21 mouse cellular contexts compared by ENCODE assay signal in genomic region chr12:105903072-105903471, GRCm38 (mm10).
A peak's percentile ranks its signal among the peaks of the same experiment; 100 is the strongest.
DNase-seq lines count a peak whose midpoint lies in the region; ATAC-seq and TF ChIP-seq lines count a peak whose summit lies in the region.
"Had no signal": no experiment of that assay in that cellular context is flagged by ENCODE, and none has a peak within 500 bp of the region (broad histone marks: within the 10 kb centered on the region; RNA-seq: fewer than 3 reads in every experiment).

No protein-coding gene starts in this region.

- H3K4me2 ChIP-seq in kidney, postnatal 0 days (ENCODE audit: low read length), result no peak overlapping the region
- H3K4me2 ChIP-seq in kidney, embryonic 15.5 days, result no peak overlapping the region
- H3K4me2 ChIP-seq: liver, embryonic 15.5 days; neural tube, embryonic 15.5 days had no signal

- H3K27me3 ChIP-seq in kidney, postnatal 0 days (ENCODE audit: insufficient read depth, low read length), result no peaks in the 10 kb centered on the region
- H3K27me3 ChIP-seq in kidney, embryonic 15.5 days, result no peaks in the 10 kb centered on the region
- no peaks in the 10 kb centered on the region for H3K27me3 ChIP-seq in MEL (ENCODE audit: control insufficient read depth in 1 of 2, insufficient read depth in 2 of 2, low read length in 2 of 2)
- H3K27me3 ChIP-seq: liver, embryonic 15.5 days; neural tube, embryonic 15.5 days had no signal

- H3K4me3 ChIP-seq in kidney, postnatal 0 days (replicated peaks; ENCODE audit: low read depth, low read length), result no peak overlapping the region
- no peak overlapping the region for H3K4me3 ChIP-seq in kidney, embryonic 15.5 days (replicated peaks)
- no peak overlapping the region for H3K4me3 ChIP-seq in MEL (ENCODE audit: control insufficient read depth in 1 of 2, insufficient read depth in 1 of 2, low read depth in 2 of 2, low read length in 2 of 2)
- H3K4me3 ChIP-seq: heart, embryonic 10.5 days; liver, embryonic 15.5 days; neural tube, embryonic 15.5 days had no signal

- no peak for TF ChIP-seq EP300 in MEL (IDR thresholded peaks at IDR 0.05; ENCODE audit: low read depth in 1 of 2, low read length in 2 of 2)

- no peaks in the 10 kb centered on the region for H3K9me3 ChIP-seq in kidney, postnatal 0 days (replicated peaks; ENCODE audit: low read length)
- peaks cover 4% of the 10 kb centered on the region; the same call in 1 of the 2 replicates for H3K9me3 ChIP-seq in kidney, embryonic 15.5 days (replicated peaks)
- no peaks in the 10 kb centered on the region for H3K9me3 ChIP-seq in MEL (replicated peaks; ENCODE audit: insufficient read depth, low read length)
- H3K9me3 ChIP-seq: liver, embryonic 15.5 days; neural tube, embryonic 15.5 days had no signal

- WGBS in kidney, postnatal 0 days, result 63% methylated on average over 8 of the region's 8 CpGs
- WGBS in kidney, embryonic 15.5 days, result 56% methylated on average over 8 of the region's 8 CpGs

- H3K9ac ChIP-seq in kidney, postnatal 0 days (ENCODE audit: low read depth, low read length), result no peak overlapping the region
- H3K9ac ChIP-seq in kidney, embryonic 15.5 days, result no peak overlapping the region
- no peak overlapping the region for H3K9ac ChIP-seq in MEL (ENCODE audit: control insufficient read depth, low read depth, low read length, poor library complexity, severe bottlenecking)
- H3K9ac ChIP-seq: liver, embryonic 15.5 days; neural tube, embryonic 15.5 days had no signal

- no peaks in the 10 kb centered on the region for H3K4me1 ChIP-seq in kidney, postnatal 0 days (replicated peaks; ENCODE audit: insufficient read depth, low read length)
- no peaks in the 10 kb centered on the region for H3K4me1 ChIP-seq in kidney, embryonic 15.5 days
- peaks cover 4 to 18% of the 10 kb centered on the region in 2 experiments; a peak in 3 of 4 replicates for H3K4me1 ChIP-seq in MEL (ENCODE audit: control insufficient read depth in 1 of 2, insufficient read depth in 2 of 2, low read length in 2 of 2)

- no peaks in the 10 kb centered on the region for H3K36me3 ChIP-seq in kidney, postnatal 0 days (ENCODE audit: insufficient read depth, low read length)
- no peaks in the 10 kb centered on the region for H3K36me3 ChIP-seq in kidney, embryonic 15.5 days
- peaks cover 0 to 10% of the 10 kb centered on the region in 2 experiments; a peak in 2 of 4 replicates for H3K36me3 ChIP-seq in MEL (ENCODE audit: control insufficient read depth in 1 of 2, insufficient read depth in 2 of 2, low read length in 2 of 2)
- H3K36me3 ChIP-seq: heart, embryonic 10.5 days; liver, embryonic 15.5 days; neural tube, embryonic 15.5 days had no signal

- TF ChIP-seq RAD21 in MEL (IDR thresholded peaks at IDR 0.05; ENCODE audit: low read depth, low read length), result no peak

- TF ChIP-seq POLR2A in MEL (IDR thresholded peaks at IDR 0.05; ENCODE audit: control insufficient read depth in 1 of 2, insufficient read depth in 1 of 2, low read depth in 1 of 2, low read length in 2 of 2, poor library complexity in 1 of 2), result no peak

- DNase-seq in kidney, postnatal 0 days (ENCODE audit: low spot score), result no peak
- peak; percentile 44 for DNase-seq in A20 (ENCODE audit: low read depth, low spot score)
- DNase-seq in MEL (ENCODE audit: low read depth, low spot score), result peak; percentile 28
- DNase-seq in embryo, embryonic 11 days, result peak; percentile 50
- DNase-seq in left cerebral cortex, postnatal 25 days (ENCODE audit: low spot score in 2 of 2), result no peak
- no peak for DNase-seq in layer of hippocampus, adult 18-20 months (ENCODE audit: low spot score in 2 of 2)
- no peak for DNase-seq in right cerebral cortex, postnatal 4 days
- DNase-seq: adrenal gland, postnatal 14 days; cerebellum, postnatal 25 days; gastrocnemius, postnatal 10 days; heart, postnatal 36 days; kidney, adult 9 months; layer of hippocampus, adult 9-11 months; right cerebral cortex, postnatal 25 days; thymus, postnatal 25 days had no signal

- intact Hi-C loops in left cerebral cortex, postnatal 25 days (cut with DNase I), result no loop called here

- no peak; the same call in 1 of the 2 replicates for ATAC-seq in kidney, postnatal 0 days (replicated peaks; ENCODE audit: low FRiP score, low read depth)
- ATAC-seq in kidney, embryonic 15.5 days (replicated peaks; ENCODE audit: low FRiP score), result no peak
- ATAC-seq: forebrain, embryonic 16.5 days had no signal

- H3K27ac ChIP-seq in kidney, postnatal 0 days, result no peak overlapping the region
- no peak overlapping the region for H3K27ac ChIP-seq in kidney, embryonic 15.5 days
- no peak overlapping the region for H3K27ac ChIP-seq in MEL (ENCODE audit: control insufficient read depth, low read depth, low read length)
- H3K27ac ChIP-seq: heart, embryonic 10.5 days; hindbrain, postnatal 0 days; liver, embryonic 15.5 days; neural tube, embryonic 15.5 days had no signal

- no peaks in the 10 kb centered on the region for H3K79me2 ChIP-seq in MEL (ENCODE audit: control insufficient read depth, insufficient read depth, low read length, poor library complexity)

- peak; percentile 20; the same call in 1 of the 2 replicates for TF ChIP-seq CTCF in kidney, postnatal 0 days (IDR thresholded peaks at IDR 0.05; ENCODE audit: low read depth)
- TF ChIP-seq CTCF in MEL (IDR thresholded peaks at IDR 0.05 in 2 of 3, conservative IDR thresholded peaks at IDR 0.05 in 1 of 3; ENCODE audit: control insufficient read depth in 1 of 3, insufficient read depth in 1 of 3, low read depth in 2 of 3, low read length in 3 of 3, poor library complexity in 1 of 3, severe bottlenecking in 1 of 3), result peak in 1 of 3 experiments; percentile 15; a peak in 1 of 6 replicates

TF ChIP-seq in MEL, 35 proteins besides CTCF, POLR2A, EP300 and RAD21:
- TF ChIP-seq UBTF (IDR thresholded peaks at IDR 0.05; ENCODE audit: borderline replicate concordance, insufficient read depth, low read depth, low read length) (no peak), BHLHE40 (IDR thresholded peaks at IDR 0.05; ENCODE audit: borderline replicate concordance, low read depth, low read length) (no peak), TCF12 (IDR thresholded peaks at IDR 0.05; ENCODE audit: low read depth, low read length) (no peak), ZC3H11A (IDR thresholded peaks at IDR 0.05; ENCODE audit: low read depth, low read length) (no peak), NRF1 (IDR thresholded peaks at IDR 0.05; ENCODE audit: insufficient read depth, low read depth, low read length, poor library complexity, severe bottlenecking) (no peak), SMC3 (IDR thresholded peaks at IDR 0.05; ENCODE audit: low read depth, low read length) (no peak), POLR2AphosphoS2 (IDR thresholded peaks at IDR 0.05; ENCODE audit: low read length) (no peak), TBP (IDR thresholded peaks at IDR 0.05; ENCODE audit: low read depth, low read length) (no peak), NELFE (IDR thresholded peaks at IDR 0.05; ENCODE audit: low read depth, low read length) (no peak), ZKSCAN1 (IDR thresholded peaks at IDR 0.05; ENCODE audit: low read depth, low read length) (no peak), ETS1 (IDR thresholded peaks at IDR 0.05; ENCODE audit: low read depth, low read length) (no peak), MAFK (IDR thresholded peaks at IDR 0.05; ENCODE audit: borderline replicate concordance, low read depth, low read length) (no peak)

Comparison
In these comparisons a context has a peak if more than half of its experiments do, and no peak if none do; other contexts are left out.
1. DNase-seq: peak in A20 (single experiment), MEL (single experiment) and embryo, embryonic 11 days (single experiment); none in kidney, postnatal 0 days (single experiment), left cerebral cortex, postnatal 25 days (0 of 2), layer of hippocampus, adult 18-20 months (0 of 2) and right cerebral cortex, postnatal 4 days (single experiment).